ENCODE assay signal across 25 mouse cellular contexts in genomic region chr9:71463072-71463667, GRCm38 (mm10).
"Had no signal": no experiment of that assay in that cellular context is flagged by ENCODE, and none has a peak within 500 bp of the region (broad histone marks: within the 10 kb centered on the region; RNA-seq: fewer than 3 reads in every experiment).

No protein-coding gene starts in this region.

- H3K4me1 ChIP-seq: limb, embryonic 13.5 days; liver, embryonic 12.5 days; liver, embryonic 15.5 days; megakaryocyte, embryonic 14.5 days; midbrain, embryonic 15.5 days; neural tube, embryonic 13.5 days; stomach, embryonic 15.5 days had no signal

- H3K36me3 ChIP-seq: limb, embryonic 10.5 days; limb, embryonic 13.5 days; liver, embryonic 12.5 days; liver, embryonic 15.5 days; lung, embryonic 15.5 days; midbrain, embryonic 15.5 days; neural tube, embryonic 13.5 days; stomach, embryonic 15.5 days had no signal

- ATAC-seq: liver, embryonic 12.5 days; midbrain, embryonic 15.5 days had no signal

- DNase-seq: kidney, adult 11 months; kidney, adult 9 months; kidney, postnatal 14 days; kidney, postnatal 4 days; layer of hippocampus, adult 9-11 months; liver; lung, adult 18-20 months; lung, postnatal 10 days; lung, postnatal 36 days; retina, postnatal 1 day; right cerebral cortex, postnatal 25 days; spleen, adult 18-20 months; thymus, adult 2 months; thymus, postnatal 14 days; thymus, postnatal 4 days had no signal

- H3K4me2 ChIP-seq: limb, embryonic 13.5 days; liver, embryonic 12.5 days; liver, embryonic 15.5 days; lung, embryonic 15.5 days; midbrain, embryonic 11.5 days; midbrain, embryonic 15.5 days; neural tube, embryonic 13.5 days; stomach, embryonic 15.5 days had no signal

- H3K27ac ChIP-seq: limb, embryonic 10.5 days; limb, embryonic 13.5 days; liver, embryonic 12.5 days; liver, embryonic 15.5 days; lung, embryonic 15.5 days; midbrain, embryonic 15.5 days; neural tube, embryonic 13.5 days; stomach, embryonic 15.5 days had no signal

- H3K9ac ChIP-seq: limb, embryonic 13.5 days; liver, embryonic 12.5 days; liver, embryonic 15.5 days; lung, embryonic 15.5 days; midbrain, embryonic 15.5 days; neural tube, embryonic 13.5 days; stomach, embryonic 15.5 days had no signal

- H3K9me3 ChIP-seq: limb, embryonic 10.5 days; limb, embryonic 13.5 days; liver, embryonic 12.5 days; liver, embryonic 15.5 days; lung, embryonic 15.5 days; megakaryocyte, embryonic 14.5 days; midbrain, embryonic 15.5 days; neural tube, embryonic 13.5 days; stomach, embryonic 15.5 days had no signal

- H3K27me3 ChIP-seq: liver, embryonic 12.5 days; liver, embryonic 15.5 days; lung, embryonic 15.5 days; midbrain, embryonic 15.5 days; neural tube, embryonic 13.5 days; stomach, embryonic 15.5 days had no signal

- H3K4me3 ChIP-seq: limb, embryonic 10.5 days; limb, embryonic 13.5 days; liver, embryonic 12.5 days; liver, embryonic 15.5 days; lung, embryonic 15.5 days; megakaryocyte, embryonic 14.5 days; midbrain, embryonic 15.5 days; neural tube, embryonic 13.5 days; stomach, embryonic 15.5 days had no signal
